Mouse (Mus musculus) heart, embryonic 16.5 days (tissue): ENCODE results near the gene Cyp27a1. TPM values are rescaled to one million over a fixed set of nuclear protein-coding genes. Genes with fewer than 3 reads are reported as not detected.

ENCODE experiments used
- ATAC-seq: fragments of 200-750 bp; cut with Nextera tagmentation; replicated peaks from 2 replicates; pipeline ENCODE4 v1.8.0; 2017; ENCODE audit warnings: moderate number of reproducible peaks; ENCODE audit not compliant: insufficient read depth, low FRiP score; ENCODE audit errors: extremely low read depth
- H3K27ac ChIP-seq: fragments of 300-500 bp; sonication (generic); 2 replicates; pipeline ENCODE4 v1.5.1; 2014; ENCODE audit warnings: mild to moderate bottlenecking, low read length, control low read depth, moderate library complexity
- H3K27me3 ChIP-seq: fragments of 300-500 bp; sonication (generic); 2 replicates; pipeline ENCODE4 v1.6.1; 2014; ENCODE audit warnings: low read length, mixed read lengths; ENCODE audit not compliant: control insufficient read depth, insufficient read depth
- H3K36me3 ChIP-seq: fragments of 300-500 bp; sonication (generic); 2 replicates; pipeline ENCODE4 v1.6.1; 2014; ENCODE audit not compliant: control insufficient read depth, insufficient read depth
- H3K4me1 ChIP-seq: fragments of 300-500 bp; sonication (generic); 2 replicates; pipeline ENCODE4 v1.6.1; 2014; ENCODE audit warnings: low read length, mixed read lengths; ENCODE audit not compliant: control insufficient read depth, insufficient read depth
- H3K4me2 ChIP-seq: fragments of 300-500 bp; sonication (generic); 2 replicates; pipeline ENCODE4 v1.6.1; 2014; ENCODE audit warnings: low read depth, mild to moderate bottlenecking, control low read depth, low read length
- H3K4me3 ChIP-seq: fragments of 300-500 bp; sonication (generic); 2 replicates; pipeline ENCODE4 v1.5.1; 2014; ENCODE audit warnings: mild to moderate bottlenecking, control low read depth, low read length
- H3K9ac ChIP-seq: fragments of 300-500 bp; sonication (generic); 2 replicates; pipeline ENCODE4 v1.6.1; 2014; ENCODE audit warnings: low read length, control low read depth
- H3K9me3 ChIP-seq: fragments of 300-500 bp; sonication (generic); replicated peaks from 2 replicates; pipeline ENCODE4 v1.6.1; 2016; ENCODE audit warnings: low read length; ENCODE audit not compliant: control insufficient read depth
- WGBS: fragments of 180-500 bp; shearing (Covaris S2); extraction: QIAGEN DNeasy Blood & Tissue Kit; methylation state at CpG from one replicate; pipeline ENCODE4 v1.1.7; 2014; 5-methylcytosine and 5-hydroxymethylcytosine counted together
- polyA plus RNA-seq: library from polyadenylated mRNA; unstranded; fragments of >200 nt; fragmentation: Nextera tagmentation; extraction: Ambion mirVana; gene quantifications from 2 replicates; pipeline ENCODE4 v1.2.1, GENCODE M21; 2015

Gene Cyp27a1
- polyA plus RNA-seq, 1 experiment from 2014 or later = 12.4 TPM

- H3K9me3 ChIP-seq = no peaks in the 10 kb centered on the region
- ATAC-seq = no peak
- WGBS = 1% methylated on average over 48 of the region's 51 CpGs
- peaks cover 78% of the 10 kb centered on the region for H3K27me3 ChIP-seq
- H3K9ac ChIP-seq = peak overlapping the region; percentile 28
- peak overlapping the region; percentile 91 for H3K4me2 ChIP-seq
- peak overlapping the region; percentile 59 for H3K4me3 ChIP-seq
- no peak overlapping the region for H3K27ac ChIP-seq
- peaks cover 21% of the 10 kb centered on the region for H3K4me1 ChIP-seq
- H3K36me3 ChIP-seq = no peaks in the 10 kb centered on the region
Measured at GRCm38 (mm10) chr1:74771931-74772620, 58.7 kb downstream of the Cyp27a1 start.

GRCm38 (mm10) chr1:74773136-74773535 is 59.8 kb downstream of the Cyp27a1 start:
- Histone ChIP-seq H3K9me3 (no peaks in the 10 kb centered on the region), H3K9ac (no peak overlapping the region), H3K27me3 (peaks cover 79% of the 10 kb centered on the region), H3K27ac (no peak overlapping the region), H3K4me1 (peaks cover 21% of the 10 kb centered on the region), H3K4me2 (peak overlapping the region; percentile 91), H3K4me3 (peak overlapping the region; percentile 59), H3K36me3 (no peaks in the 10 kb centered on the region)
- peak; percentile 91 for ATAC-seq
- WGBS = under 1% methylated on average over 15 of the region's 15 CpGs

GRCm38 (mm10) chr1:74774062-74774461 is 60.7 kb downstream of the Cyp27a1 start:
- WGBS = 23% methylated on average over 7 of the region's 7 CpGs
- H3K27ac ChIP-seq = no peak overlapping the region
- H3K4me1 ChIP-seq = peaks cover 21% of the 10 kb centered on the region

GRCm38 (mm10) chr1:74775816-74776215 is 62.4 kb downstream of the Cyp27a1 start:
- ATAC-seq = no peak
- WGBS = 18% methylated on average over 5 of the region's 5 CpGs
- Histone ChIP-seq H3K27ac (no peak overlapping the region), H3K4me3 (no peak overlapping the region), H3K36me3 (no peaks in the 10 kb centered on the region), H3K27me3 (peaks cover 64% of the 10 kb centered on the region), H3K4me1 (peaks cover 19% of the 10 kb centered on the region), H3K9me3 (no peaks in the 10 kb centered on the region), H3K9ac (no peak overlapping the region), H3K4me2 (no peak overlapping the region)

More at GRCm38 (mm10) chr1:74774062-74774461, 60.7 kb downstream of the Cyp27a1 start:
- Histone ChIP-seq H3K4me3 (no peak overlapping the region), H3K36me3 (no peaks in the 10 kb centered on the region), H3K27me3 (peaks cover 73% of the 10 kb centered on the region), H3K9ac (no peak overlapping the region), H3K9me3 (no peaks in the 10 kb centered on the region), H3K4me2 (no peak overlapping the region)
- no peak for ATAC-seq

GRCm38 (mm10) chr1:74778934-74779486 is 65.6 kb downstream of the Cyp27a1 start:
- H3K4me2 ChIP-seq = no peak overlapping the region
- WGBS = 25% methylated on average over 3 of the region's 3 CpGs
- no peaks in the 10 kb centered on the region for H3K36me3 ChIP-seq
- H3K4me1 ChIP-seq = peaks cover 3% of the 10 kb centered on the region; the same call in 1 of the 2 replicates
- no peak for ATAC-seq
- H3K9ac ChIP-seq = no peak overlapping the region
- no peak overlapping the region for H3K27ac ChIP-seq
- H3K9me3 ChIP-seq = no peaks in the 10 kb centered on the region
- H3K27me3 ChIP-seq = peaks cover 68% of the 10 kb centered on the region
- no peak overlapping the region for H3K4me3 ChIP-seq

- H3K4me1 ChIP-seq = peaks cover 6% of the 10 kb centered on the region; the same call in 1 of the 2 replicates
- no peak overlapping the region for H3K27ac ChIP-seq
- no peak overlapping the region for H3K9ac ChIP-seq
- WGBS = 34% methylated on average over 14 of the region's 14 CpGs
- H3K4me3 ChIP-seq = no peak overlapping the region
- no peak for ATAC-seq
- H3K27me3 ChIP-seq = peaks cover 79% of the 10 kb centered on the region
- peaks cover 3% of the 10 kb centered on the region; the same call in 1 of the 2 replicates for H3K9me3 ChIP-seq
- no peak overlapping the region for H3K4me2 ChIP-seq
- H3K36me3 ChIP-seq = no peaks in the 10 kb centered on the region
Measured at GRCm38 (mm10) chr1:74782045-74782444, 68.7 kb downstream of the Cyp27a1 start.

GRCm38 (mm10) chr1:74783554-74783953 is 70.2 kb downstream of the Cyp27a1 start:
- ATAC-seq = no peak
- Histone ChIP-seq H3K4me1 (peaks cover 6% of the 10 kb centered on the region; the same call in 1 of the 2 replicates), H3K9ac (no peak overlapping the region), H3K36me3 (no peaks in the 10 kb centered on the region), H3K9me3 (peaks cover 3% of the 10 kb centered on the region; the same call in 1 of the 2 replicates), H3K27me3 (peaks cover 85% of the 10 kb centered on the region), H3K4me3 (peak overlapping the region; percentile 47), H3K27ac (no peak overlapping the region), H3K4me2 (peak overlapping the region; percentile 63)
- WGBS = 2% methylated on average over 13 of the region's 13 CpGs

GRCm38 (mm10) chr1:74784041-74784759 is 70.8 kb downstream of the Cyp27a1 start:
- peaks cover 3% of the 10 kb centered on the region; the same call in 1 of the 2 replicates for H3K9me3 ChIP-seq
- no peaks in the 10 kb centered on the region for H3K36me3 ChIP-seq
- under 1% methylated on average over 67 of the region's 67 CpGs for WGBS
- no peak for ATAC-seq
- peaks cover 87% of the 10 kb centered on the region for H3K27me3 ChIP-seq
- H3K27ac ChIP-seq = no peak overlapping the region
- H3K4me2 ChIP-seq = peak overlapping the region; percentile 63
- H3K9ac ChIP-seq = no peak overlapping the region
- H3K4me3 ChIP-seq = peak overlapping the region; percentile 47
- H3K4me1 ChIP-seq = peaks cover 6% of the 10 kb centered on the region; the same call in 1 of the 2 replicates
